Mouse (Mus musculus): Measurements from ENCODE around the gene Olfr544. TPM values are rescaled to one million over a fixed set of nuclear protein-coding genes. Genes with fewer than 3 reads are reported as not detected.

The Olfr544 gene
- polyA plus RNA-seq, 1 experiment from 2014 or later, result not detected

DNA sequence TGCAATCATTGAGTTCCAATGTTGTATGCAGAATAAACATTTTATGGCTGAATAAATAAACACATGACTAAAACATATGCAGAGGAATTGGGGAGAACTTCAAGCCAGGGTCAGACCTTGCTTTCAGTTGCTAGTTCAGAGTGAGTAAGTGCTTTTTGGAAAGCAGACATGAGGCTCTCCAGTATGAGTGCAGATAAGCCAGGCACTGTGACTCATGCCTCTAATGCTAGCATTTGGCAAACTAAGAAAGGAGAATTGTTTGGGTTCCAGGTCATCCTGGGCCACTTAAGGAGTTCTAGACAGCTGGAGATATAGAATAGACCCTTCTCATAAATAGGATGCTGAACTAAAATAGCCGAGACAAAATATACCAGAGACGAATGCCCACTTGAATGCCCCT is 4.4 kb downstream of the Olfr544 start:
- Histone ChIP-seq H3K4me2 (replicated peaks; ENCODE audit: low read depth, low read length) (no peak overlapping the region), H3K4me1 (ENCODE audit: control insufficient read depth, insufficient read depth, low read length) (no peaks in the 10 kb centered on the region), H3K9me3 (ENCODE audit: control insufficient read depth, low read depth, low read length) (no peaks in the 10 kb centered on the region), H3K4me3 (ENCODE audit: low read depth, low read length) (no peak overlapping the region), H3K9ac (replicated peaks; ENCODE audit: low read depth, low read length) (no peak overlapping the region), H3K36me3 (ENCODE audit: control insufficient read depth, insufficient read depth, low read length) (no peaks in the 10 kb centered on the region), H3K27me3 (ENCODE audit: control insufficient read depth, insufficient read depth, low read length) (no peaks in the 10 kb centered on the region), H3K27ac (ENCODE audit: low read length) (no peak overlapping the region)
- 79% methylated on average over 2 of the region's 2 CpGs for WGBS
- ATAC-seq (ENCODE audit: insufficient number of reproducible peaks, insufficient read depth, low FRiP score, low read depth), result no peak

DNA sequence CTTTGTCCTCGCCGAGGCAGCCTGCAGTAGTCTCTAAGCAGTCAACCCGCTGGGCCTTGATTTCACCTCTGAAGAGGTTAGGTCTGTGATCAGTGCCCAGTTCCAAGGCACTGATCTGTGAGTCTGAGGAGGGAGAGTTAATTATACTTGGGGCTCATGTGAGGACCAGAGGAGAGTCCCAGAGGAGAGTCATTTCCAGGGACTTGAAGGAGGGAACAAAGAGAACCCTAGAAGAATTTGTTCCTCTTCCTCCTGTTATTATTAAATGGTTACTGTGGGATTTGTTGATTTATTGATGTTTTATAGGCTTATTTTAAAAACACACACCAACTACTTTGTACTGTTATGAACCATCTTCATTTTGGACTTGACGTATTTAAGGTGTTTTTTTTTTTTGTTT is 6.5 kb downstream of the Olfr544 start, which contains the start of gene Olfr543:
Gene Olfr543 (minus strand): TSS at position 101 of the 400 bp plus-strand sequence.
- Histone ChIP-seq H3K27ac (ENCODE audit: low read length) (no peak within 1 kb of the TSS), H3K9me3 (ENCODE audit: control insufficient read depth, low read depth, low read length) (no peaks in the 10 kb centered on the region), H3K27me3 (ENCODE audit: control insufficient read depth, insufficient read depth, low read length) (no peaks in the 10 kb centered on the region), H3K36me3 (ENCODE audit: control insufficient read depth, insufficient read depth, low read length) (no peaks in the 10 kb centered on the region), H3K4me2 (replicated peaks; ENCODE audit: low read depth, low read length) (no peak within 1 kb of the TSS), H3K9ac (replicated peaks; ENCODE audit: low read depth, low read length) (no peak within 1 kb of the TSS), H3K4me1 (ENCODE audit: control insufficient read depth, insufficient read depth, low read length) (no peaks in the 10 kb centered on the region), H3K4me3 (ENCODE audit: low read depth, low read length) (no peak within 1 kb of the TSS)
- 95% methylated on average over 4 of the region's 4 CpGs for WGBS
- no peak for ATAC-seq (ENCODE audit: insufficient number of reproducible peaks, insufficient read depth, low FRiP score, low read depth)

- no peak for ATAC-seq (ENCODE audit: insufficient number of reproducible peaks, insufficient read depth, low FRiP score, low read depth)
- WGBS, result 58% methylated on average over 4 of the region's 4 CpGs
- H3K4me1 ChIP-seq (ENCODE audit: control insufficient read depth, insufficient read depth, low read length), result no peaks in the 10 kb centered on the region
- no peak overlapping the region for H3K4me3 ChIP-seq (ENCODE audit: low read depth, low read length)
- no peaks in the 10 kb centered on the region for H3K36me3 ChIP-seq (ENCODE audit: control insufficient read depth, insufficient read depth, low read length)
- H3K9me3 ChIP-seq (ENCODE audit: control insufficient read depth, low read depth, low read length), result no peaks in the 10 kb centered on the region
- H3K27ac ChIP-seq (ENCODE audit: low read length), result no peak overlapping the region
- H3K27me3 ChIP-seq (ENCODE audit: control insufficient read depth, insufficient read depth, low read length), result no peaks in the 10 kb centered on the region
- H3K4me2 ChIP-seq (replicated peaks; ENCODE audit: low read depth, low read length), result no peak overlapping the region
- no peak overlapping the region for H3K9ac ChIP-seq (replicated peaks; ENCODE audit: low read depth, low read length)
Observed at GRCm38 (mm10) chr7:102480821-102481220, 7.3 kb downstream of the Olfr544 start.

GRCm38 (mm10) chr7:102479368-102480078 is 8.6 kb downstream of the Olfr544 start:
- H3K36me3 ChIP-seq (ENCODE audit: control insufficient read depth, insufficient read depth, low read length), result no peaks in the 10 kb centered on the region
- ATAC-seq (ENCODE audit: insufficient number of reproducible peaks, insufficient read depth, low FRiP score, low read depth), result no peak
- no peak overlapping the region for H3K4me2 ChIP-seq (replicated peaks; ENCODE audit: low read depth, low read length)
- no peak overlapping the region for H3K9ac ChIP-seq (replicated peaks; ENCODE audit: low read depth, low read length)
- H3K4me1 ChIP-seq (ENCODE audit: control insufficient read depth, insufficient read depth, low read length), result no peaks in the 10 kb centered on the region
- 73% methylated on average over 5 of the region's 5 CpGs for WGBS
- no peaks in the 10 kb centered on the region for H3K27me3 ChIP-seq (ENCODE audit: control insufficient read depth, insufficient read depth, low read length)
- no peak overlapping the region for H3K4me3 ChIP-seq (ENCODE audit: low read depth, low read length)
- H3K27ac ChIP-seq (ENCODE audit: low read length), result no peak overlapping the region
- H3K9me3 ChIP-seq (ENCODE audit: control insufficient read depth, low read depth, low read length), result no peaks in the 10 kb centered on the region

DNA sequence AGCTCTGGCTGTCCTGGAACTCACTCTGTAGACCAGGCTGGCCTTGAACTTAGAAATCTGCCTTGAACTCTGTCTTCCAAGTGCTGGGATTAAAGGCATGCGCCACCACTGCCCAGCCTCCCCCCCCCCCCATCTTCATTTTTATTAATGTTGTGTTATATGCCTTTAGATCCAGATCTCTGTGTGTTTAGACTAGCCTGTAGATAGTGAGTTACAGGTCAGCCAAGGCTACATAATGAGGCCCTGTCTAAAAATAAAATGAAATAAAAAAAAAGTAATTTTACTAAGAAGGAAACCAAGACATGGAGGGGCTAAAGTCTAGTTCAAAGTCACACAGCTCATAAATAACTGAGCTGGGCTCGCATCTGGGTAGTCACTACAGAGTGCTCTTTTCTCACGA is 9.2 kb downstream of the Olfr544 start:
- no peaks in the 10 kb centered on the region for H3K9me3 ChIP-seq (ENCODE audit: control insufficient read depth, low read depth, low read length)
- WGBS, result 71% methylated on average over 3 of the region's 3 CpGs
- no peaks in the 10 kb centered on the region for H3K36me3 ChIP-seq (ENCODE audit: control insufficient read depth, insufficient read depth, low read length)
- H3K4me2 ChIP-seq (replicated peaks; ENCODE audit: low read depth, low read length), result no peak overlapping the region
- no peak for ATAC-seq (ENCODE audit: insufficient number of reproducible peaks, insufficient read depth, low FRiP score, low read depth)
- no peak overlapping the region for H3K27ac ChIP-seq (ENCODE audit: low read length)
- no peaks in the 10 kb centered on the region for H3K27me3 ChIP-seq (ENCODE audit: control insufficient read depth, insufficient read depth, low read length)
- H3K9ac ChIP-seq (replicated peaks; ENCODE audit: low read depth, low read length), result no peak overlapping the region
- no peaks in the 10 kb centered on the region for H3K4me1 ChIP-seq (ENCODE audit: control insufficient read depth, insufficient read depth, low read length)
- no peak overlapping the region for H3K4me3 ChIP-seq (ENCODE audit: low read depth, low read length)

- Histone ChIP-seq H3K4me2 (replicated peaks; ENCODE audit: low read depth, low read length) (no peak overlapping the region), H3K4me1 (ENCODE audit: control insufficient read depth, insufficient read depth, low read length) (no peaks in the 10 kb centered on the region), H3K27me3 (ENCODE audit: control insufficient read depth, insufficient read depth, low read length) (no peaks in the 10 kb centered on the region), H3K27ac (ENCODE audit: low read length) (no peak overlapping the region), H3K4me3 (ENCODE audit: low read depth, low read length) (no peak overlapping the region), H3K9me3 (ENCODE audit: control insufficient read depth, low read depth, low read length) (no peaks in the 10 kb centered on the region), H3K9ac (replicated peaks; ENCODE audit: low read depth, low read length) (no peak overlapping the region), H3K36me3 (ENCODE audit: control insufficient read depth, insufficient read depth, low read length) (no peaks in the 10 kb centered on the region)
- no peak for ATAC-seq (ENCODE audit: insufficient number of reproducible peaks, insufficient read depth, low FRiP score, low read depth)
- WGBS, result 87% methylated on average over 4 of the region's 4 CpGs
Observed at GRCm38 (mm10) chr7:102478425-102478824, 9.7 kb downstream of the Olfr544 start.

DNA sequence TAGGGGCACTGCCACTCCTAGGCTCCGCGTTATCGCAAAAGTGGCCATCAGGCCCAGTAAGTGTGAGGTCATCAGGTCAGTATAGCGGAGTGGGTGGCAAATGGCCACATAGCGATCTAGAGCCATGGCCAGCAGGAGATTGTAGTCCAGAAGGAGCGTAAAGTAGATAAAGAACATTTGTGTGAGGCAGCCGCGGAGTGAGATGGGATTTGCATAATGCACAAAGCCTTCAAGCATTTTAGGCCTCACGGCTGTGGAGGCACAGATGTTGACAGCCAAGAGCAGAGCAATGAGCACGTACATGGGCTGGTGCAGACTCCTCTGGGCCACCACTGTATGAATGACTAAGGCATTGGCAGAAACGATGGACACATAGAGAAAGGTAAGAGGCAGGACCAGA is 10.7 kb downstream of the Olfr544 start:
- no peak overlapping the region for H3K27ac ChIP-seq (ENCODE audit: low read length)
- H3K4me3 ChIP-seq (ENCODE audit: low read depth, low read length), result no peak overlapping the region
- WGBS, result 80% methylated on average over 11 of the region's 11 CpGs
- no peak overlapping the region for H3K9ac ChIP-seq (replicated peaks; ENCODE audit: low read depth, low read length)
- H3K27me3 ChIP-seq (ENCODE audit: control insufficient read depth, insufficient read depth, low read length), result no peaks in the 10 kb centered on the region
- no peaks in the 10 kb centered on the region for H3K36me3 ChIP-seq (ENCODE audit: control insufficient read depth, insufficient read depth, low read length)
- ATAC-seq (ENCODE audit: insufficient number of reproducible peaks, insufficient read depth, low FRiP score, low read depth), result no peak
- H3K4me1 ChIP-seq (ENCODE audit: control insufficient read depth, insufficient read depth, low read length), result no peaks in the 10 kb centered on the region
- no peaks in the 10 kb centered on the region for H3K9me3 ChIP-seq (ENCODE audit: control insufficient read depth, low read depth, low read length)
- H3K4me2 ChIP-seq (replicated peaks; ENCODE audit: low read depth, low read length), result no peak overlapping the region

GRCm38 (mm10) chr7:102476601-102477000 is 11.5 kb downstream of the Olfr544 start:
- H3K36me3 ChIP-seq (ENCODE audit: control insufficient read depth, insufficient read depth, low read length), result no peaks in the 10 kb centered on the region
- no peaks in the 10 kb centered on the region for H3K4me1 ChIP-seq (ENCODE audit: control insufficient read depth, insufficient read depth, low read length)
- H3K4me3 ChIP-seq (ENCODE audit: low read depth, low read length), result no peak overlapping the region
- no peak for ATAC-seq (ENCODE audit: insufficient number of reproducible peaks, insufficient read depth, low FRiP score, low read depth)
- no peak overlapping the region for H3K4me2 ChIP-seq (replicated peaks; ENCODE audit: low read depth, low read length)
- H3K9me3 ChIP-seq (ENCODE audit: control insufficient read depth, low read depth, low read length), result no peaks in the 10 kb centered on the region
- H3K27me3 ChIP-seq (ENCODE audit: control insufficient read depth, insufficient read depth, low read length), result no peaks in the 10 kb centered on the region
- 91% methylated on average over 5 of the region's 5 CpGs for WGBS
- H3K9ac ChIP-seq (replicated peaks; ENCODE audit: low read depth, low read length), result no peak overlapping the region
- H3K27ac ChIP-seq (ENCODE audit: low read length), result no peak overlapping the region

- Histone ChIP-seq H3K27ac (ENCODE audit: low read length) (no peak overlapping the region), H3K4me3 (ENCODE audit: low read depth, low read length) (no peak overlapping the region), H3K27me3 (ENCODE audit: control insufficient read depth, insufficient read depth, low read length) (no peaks in the 10 kb centered on the region), H3K9ac (replicated peaks; ENCODE audit: low read depth, low read length) (no peak overlapping the region), H3K4me1 (ENCODE audit: control insufficient read depth, insufficient read depth, low read length) (no peaks in the 10 kb centered on the region), H3K9me3 (ENCODE audit: control insufficient read depth, low read depth, low read length) (no peaks in the 10 kb centered on the region), H3K36me3 (ENCODE audit: control insufficient read depth, insufficient read depth, low read length) (peaks cover 15% of the 10 kb centered on the region), H3K4me2 (replicated peaks; ENCODE audit: low read depth, low read length) (no peak overlapping the region)
- 49% methylated on average over 5 of the region's 5 CpGs for WGBS
- ATAC-seq (ENCODE audit: insufficient number of reproducible peaks, insufficient read depth, low FRiP score, low read depth), result no peak
Observed at GRCm38 (mm10) chr7:102472675-102473074, 15.4 kb downstream of the Olfr544 start.

Data from stomach, embryonic 14.5 days (tissue).